Mouse (Mus musculus): ENCODE results near the gene Olfr545. TPM values are rescaled to one million over a fixed set of nuclear protein-coding genes. Genes with fewer than 3 reads are reported as not detected.

The Olfr545 gene
- total RNA-seq, 2 experiments from 2014 or later, result not detected

- no peak for DNase-seq (ENCODE audit: low spot score in 2 of 2)
These were observed 19.9 kb downstream of the Olfr545 start for GRCm38 (mm10) chr7:102479368-102480078.

- DNase-seq (ENCODE audit: low spot score in 2 of 2), result no peak
These were observed 20.4 kb downstream of the Olfr545 start for GRCm38 (mm10) chr7:102478926-102479325.

GRCm38 (mm10) chr7:102478425-102478824, 20.9 kb downstream of the Olfr545 start:
- no peak for DNase-seq (ENCODE audit: low spot score in 2 of 2)

GRCm38 (mm10) chr7:102477377-102477776, 22.0 kb downstream of the Olfr545 start:
- no peak for DNase-seq (ENCODE audit: low spot score in 2 of 2)

- no peak for DNase-seq (ENCODE audit: low spot score in 2 of 2)
These were observed 22.8 kb downstream of the Olfr545 start for GRCm38 (mm10) chr7:102476601-102477000.

- no peak for DNase-seq (ENCODE audit: low spot score in 2 of 2)
These were observed 26.7 kb downstream of the Olfr545 start for GRCm38 (mm10) chr7:102472675-102473074.

- DNase-seq (ENCODE audit: low spot score in 2 of 2), result no peak
These were observed 31.8 kb downstream of the Olfr545 start for GRCm38 (mm10) chr7:102467566-102467965.

- DNase-seq (ENCODE audit: low spot score in 2 of 2), result no peak
These were observed 40.6 kb downstream of the Olfr545 start for GRCm38 (mm10) chr7:102458618-102459380.

GRCm38 (mm10) chr7:102446438-102446837, 52.9 kb downstream of the Olfr545 start:
- DNase-seq (ENCODE audit: low spot score in 2 of 2), result no peak

GRCm38 (mm10) chr7:102444301-102444700, 55.1 kb downstream of the Olfr545 start:
- DNase-seq (ENCODE audit: low spot score in 2 of 2), result no peak

GRCm38 (mm10) chr7:102442432-102442831, 56.9 kb downstream of the Olfr545 start:
- no peak for DNase-seq (ENCODE audit: low spot score in 2 of 2)

- peak; percentile 97 to 98 for DNase-seq (ENCODE audit: low spot score in 2 of 2)
These were observed 57.5 kb downstream of the Olfr545 start, which contains the start of gene Rrm1 for GRCm38 (mm10) chr7:102441657-102442391. Rrm1 (plus strand) TSS chr7:102441695.

Other genes with a start within 250 kb of the Olfr545 start
- gene Rhog, start 243.5 kb downstream of the Olfr545 start, total RNA-seq (2021), result 10 to 100 TPM; 21.7 to 22.5 TPM
- 10 to 100 TPM; 74.4 to 80.5 TPM for gene Stim1, start 231.8 kb downstream of the Olfr545 start, total RNA-seq (2021)
- 10 to 100 TPM; 10.9 to 12.7 TPM for gene Rrm1, start 57.9 kb downstream of the Olfr545 start, total RNA-seq (2021)
- not detected for gene Olfr543, start 17.9 kb downstream of the Olfr545 start, total RNA-seq (2021)
- not detected for gene Olfr544, start 11.3 kb downstream of the Olfr545 start, total RNA-seq (2021)
- not detected for gene Olfr547, start 35.2 kb upstream of the Olfr545 start, total RNA-seq (2021)
- gene Olfr548-ps1, start 41.3 kb upstream of the Olfr545 start, total RNA-seq (2021), result not detected
- gene Olfr549, start 50.3 kb upstream of the Olfr545 start, total RNA-seq (2021), result not detected
- 1 to 10 TPM; 2.6 to 2.8 TPM for gene Trim21, start 65.9 kb upstream of the Olfr545 start, total RNA-seq (2021)
- gene Olfr550, start 71.9 kb upstream of the Olfr545 start, total RNA-seq (2021), result under 1 TPM; 0.19 to 0.70 TPM
- gene Olfr551, start 92.3 kb upstream of the Olfr545 start, total RNA-seq (2021), result not detected
- under 1 TPM in 1 of 2 experiments, not detected in 1; 0.09 TPM for gene Olfr552, start 98.2 kb upstream of the Olfr545 start, total RNA-seq (2021)
- not detected for gene Olfr553, start 118.6 kb upstream of the Olfr545 start, total RNA-seq (2021)
- not detected for gene Olfr554, start 138.9 kb upstream of the Olfr545 start, total RNA-seq (2021)
- gene Olfr555, start 159.2 kb upstream of the Olfr545 start, total RNA-seq (2021), result not detected
- gene Olfr556, start 165.3 kb upstream of the Olfr545 start, total RNA-seq (2021), result not detected
- gene Trim68, start 187.8 kb upstream of the Olfr545 start, total RNA-seq (2021), result 1 to 10 TPM; 3.0 to 4.6 TPM
- gene Olfr557, start 196.3 kb upstream of the Olfr545 start, total RNA-seq (2021), result not detected
- under 1 TPM; 0.16 to 0.40 TPM for gene Olfr558, start 202.6 kb upstream of the Olfr545 start, total RNA-seq (2021)
- not detected for gene Olfr33, start 219.5 kb upstream of the Olfr545 start, total RNA-seq (2021)
- gene Olfr559, start 227.9 kb upstream of the Olfr545 start, total RNA-seq (2021), result not detected